Mouse (Mus musculus): ENCODE measurements around the gene Ankrd11. TPM values are rescaled to one million over a fixed set of nuclear protein-coding genes. Genes with fewer than 3 reads are reported as not detected.
"Not testable (repeated sequence)": the region's sequence is repeated elsewhere in the genome, so short reads cannot be mapped to it uniquely, and the experiment has no call there.

Gene Ankrd11
- polyA plus RNA-seq, 1 experiment from 2014 or later: 43.9 TPM

- H3K27me3 ChIP-seq (replicated peaks): no peaks in the 10 kb centered on the region
- no peaks in the 10 kb centered on the region for H3K36me3 ChIP-seq
- H3K9ac ChIP-seq: no peak overlapping the region
- peaks cover 79% of the 10 kb centered on the region for H3K4me1 ChIP-seq
- no peak overlapping the region for H3K4me2 ChIP-seq
- H3K27ac ChIP-seq: peak overlapping the region; percentile 93; the same call in 1 of the 2 replicates
- ATAC-seq: no peak
- 57% methylated on average over 2 of the region's 2 CpGs for WGBS (ENCODE audit: insufficient replicate concordance)
- H3K4me3 ChIP-seq: no peak overlapping the region
- H3K9me3 ChIP-seq (replicated peaks): no peaks in the 10 kb centered on the region
Observed at GRCm38 (mm10) chr8:123038351-123038750, 3.7 kb downstream of the Ankrd11 start.

DNA sequence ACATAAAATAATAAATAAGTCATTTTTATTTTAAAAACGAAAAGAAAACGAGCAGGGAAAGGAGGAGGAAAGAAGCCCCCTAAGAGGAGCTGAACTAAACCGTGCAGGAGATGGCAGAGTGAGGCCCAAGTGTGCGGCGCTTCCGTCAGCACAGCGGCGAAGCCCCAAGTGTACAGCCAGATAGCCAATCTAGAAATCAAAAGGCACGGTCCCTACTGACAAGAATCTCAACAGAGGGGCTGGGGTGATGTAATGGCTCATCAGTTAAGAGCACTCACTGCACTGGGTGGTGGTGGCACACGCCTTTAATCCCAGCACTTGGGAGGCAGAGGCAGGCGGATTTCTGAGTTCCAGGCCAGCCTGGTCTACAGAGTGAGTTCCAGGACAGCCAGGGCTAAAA, 4.6 kb downstream of the Ankrd11 start:
- Histone ChIP-seq H3K4me1 (peaks cover 82% of the 10 kb centered on the region), H3K27ac (peak overlapping the region; percentile 93), H3K27me3 (replicated peaks) (no peaks in the 10 kb centered on the region), H3K4me3 (peak overlapping the region; percentile 29), H3K36me3 (no peaks in the 10 kb centered on the region), H3K9me3 (replicated peaks) (no peaks in the 10 kb centered on the region), H3K4me2 (peak overlapping the region; percentile 61), H3K9ac (peak overlapping the region; percentile 52)
- ATAC-seq: no peak
- WGBS (ENCODE audit: insufficient replicate concordance): 33% methylated on average over 11 of the region's 11 CpGs

DNA sequence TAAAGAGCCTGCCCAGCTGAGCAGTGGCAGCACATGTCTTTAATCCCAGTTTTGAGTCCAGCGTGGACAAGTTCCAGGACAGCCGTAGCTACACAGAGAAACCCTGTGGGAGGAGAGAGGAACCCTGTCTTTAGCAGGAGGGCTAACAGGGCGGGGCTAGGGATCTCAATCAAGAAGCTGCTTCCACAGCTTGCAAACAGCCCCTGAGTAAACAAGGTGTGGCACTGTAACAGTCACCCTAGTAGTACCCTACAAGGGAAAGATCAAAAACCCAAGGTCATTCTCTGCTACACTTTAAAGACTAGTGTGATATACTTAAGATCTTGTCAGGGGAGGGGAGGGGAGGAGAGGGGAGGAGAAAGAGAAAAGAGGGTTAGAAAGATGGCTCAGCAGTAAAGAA, 5.1 kb downstream of the Ankrd11 start:
- Histone ChIP-seq H3K36me3 (no peaks in the 10 kb centered on the region), H3K27me3 (replicated peaks) (no peaks in the 10 kb centered on the region), H3K4me1 (peaks cover 87% of the 10 kb centered on the region), H3K4me3 (peak overlapping the region; percentile 29), H3K4me2 (peak overlapping the region; percentile 61), H3K27ac (peak overlapping the region; percentile 93), H3K9ac (peak overlapping the region; percentile 52), H3K9me3 (replicated peaks) (no peaks in the 10 kb centered on the region)
- ATAC-seq: peak; percentile 90
- WGBS (ENCODE audit: insufficient replicate concordance): 18% methylated on average over 3 of the region's 3 CpGs

DNA sequence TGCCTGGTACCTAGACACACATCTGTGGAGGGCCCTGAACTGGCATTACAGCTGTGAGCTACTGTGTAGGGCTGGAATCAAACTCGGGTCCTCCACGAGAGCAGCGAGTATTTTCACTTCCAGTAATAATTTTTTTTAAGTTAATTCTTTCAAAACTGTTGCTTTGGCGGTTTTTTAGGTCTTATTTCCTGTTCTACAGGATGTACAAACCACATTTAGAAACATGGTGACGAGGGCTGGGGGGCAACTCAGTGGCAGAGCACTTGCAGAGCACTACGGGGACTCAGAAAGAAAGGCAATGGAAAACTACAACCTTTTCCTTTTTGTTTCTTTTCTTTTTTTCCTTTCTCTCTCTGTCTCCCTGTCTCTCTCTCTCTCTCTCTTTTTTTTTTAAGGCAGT, 7.9 kb downstream of the Ankrd11 start:
- 36% methylated on average over 6 of the region's 6 CpGs for WGBS (ENCODE audit: insufficient replicate concordance)
- Histone ChIP-seq H3K4me2 (peak overlapping the region; percentile 14), H3K9ac (peak overlapping the region; percentile 17; the same call in 1 of the 2 replicates), H3K27me3 (replicated peaks) (no peaks in the 10 kb centered on the region), H3K4me1 (peaks cover 91% of the 10 kb centered on the region), H3K4me3 (no peak overlapping the region), H3K9me3 (replicated peaks) (no peaks in the 10 kb centered on the region), H3K36me3 (no peaks in the 10 kb centered on the region; the same call in 1 of the 2 replicates), H3K27ac (peak overlapping the region; percentile 64; the same call in 1 of the 2 replicates)
- no peak for ATAC-seq

- Histone ChIP-seq H3K9me3 (replicated peaks) (no peaks in the 10 kb centered on the region), H3K36me3 (no peaks in the 10 kb centered on the region; the same call in 1 of the 2 replicates), H3K4me3 (no peak overlapping the region), H3K4me1 (peaks cover 86% of the 10 kb centered on the region), H3K4me2 (peak overlapping the region; percentile 9; the same call in 1 of the 2 replicates), H3K27me3 (replicated peaks) (no peaks in the 10 kb centered on the region), H3K27ac (peak overlapping the region; percentile 64), H3K9ac (no peak overlapping the region)
- no peak for ATAC-seq
Observed at GRCm38 (mm10) chr8:123033431-123033830, 8.6 kb downstream of the Ankrd11 start.

DNA sequence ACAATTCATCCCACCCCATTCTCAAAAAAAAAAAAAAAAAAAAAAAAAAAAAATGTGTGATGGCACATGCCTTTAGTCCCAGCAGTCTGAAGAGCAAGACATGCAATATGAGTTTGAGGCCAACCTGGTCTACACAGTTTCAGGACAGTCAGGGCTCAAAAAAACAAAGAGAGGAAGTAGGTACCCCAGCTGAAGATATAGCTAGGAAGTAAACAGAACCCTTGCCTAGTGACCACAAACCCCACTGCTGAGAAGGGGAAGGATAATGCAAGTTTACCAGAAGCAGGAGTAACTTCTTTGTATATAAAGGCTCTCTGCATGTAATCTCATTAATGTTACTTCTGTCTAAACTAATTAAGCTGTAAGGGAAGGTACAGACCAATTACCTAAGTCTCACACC, 9.3 kb downstream of the Ankrd11 start:
- H3K36me3 ChIP-seq: peaks cover 4% of the 10 kb centered on the region
- no peak overlapping the region for H3K27ac ChIP-seq
- peaks cover 86% of the 10 kb centered on the region for H3K4me1 ChIP-seq
- no peak overlapping the region for H3K9ac ChIP-seq
- H3K4me3 ChIP-seq: no peak overlapping the region
- no peak overlapping the region for H3K4me2 ChIP-seq
- H3K9me3 ChIP-seq (replicated peaks): no peaks in the 10 kb centered on the region
- no peak for ATAC-seq
- H3K27me3 ChIP-seq (replicated peaks): no peaks in the 10 kb centered on the region

DNA sequence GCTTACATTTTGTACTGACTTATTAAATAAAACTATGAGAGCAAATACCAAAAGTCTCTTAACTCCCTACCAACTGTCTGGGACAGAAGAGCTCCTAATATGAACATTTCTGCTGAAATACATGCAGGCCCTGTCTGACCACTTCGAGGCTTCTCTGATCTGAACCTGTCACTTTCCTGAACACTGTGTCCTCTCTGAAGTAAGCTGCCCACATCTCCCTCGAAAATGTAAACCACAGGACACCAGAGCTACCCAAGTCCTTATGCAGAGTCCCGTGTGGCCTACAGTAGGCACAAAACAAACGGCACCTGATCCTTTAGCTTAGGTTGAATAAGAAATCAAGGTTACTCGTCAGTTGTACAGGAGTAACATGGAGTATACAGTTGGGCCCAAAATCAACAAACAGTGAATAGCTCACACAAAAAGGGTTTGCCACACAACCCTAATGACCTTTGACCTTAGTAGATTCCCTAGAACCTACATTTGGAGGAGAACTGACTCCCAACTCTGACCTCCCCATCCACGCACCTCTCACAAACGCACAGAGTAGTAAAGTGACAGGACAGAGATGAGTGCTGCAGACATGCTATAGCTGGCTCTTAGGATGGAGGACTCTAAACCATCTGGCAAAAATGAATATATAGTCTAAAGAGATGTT, 10.6 kb downstream of the Ankrd11 start:
- ATAC-seq: no peak

DNA sequence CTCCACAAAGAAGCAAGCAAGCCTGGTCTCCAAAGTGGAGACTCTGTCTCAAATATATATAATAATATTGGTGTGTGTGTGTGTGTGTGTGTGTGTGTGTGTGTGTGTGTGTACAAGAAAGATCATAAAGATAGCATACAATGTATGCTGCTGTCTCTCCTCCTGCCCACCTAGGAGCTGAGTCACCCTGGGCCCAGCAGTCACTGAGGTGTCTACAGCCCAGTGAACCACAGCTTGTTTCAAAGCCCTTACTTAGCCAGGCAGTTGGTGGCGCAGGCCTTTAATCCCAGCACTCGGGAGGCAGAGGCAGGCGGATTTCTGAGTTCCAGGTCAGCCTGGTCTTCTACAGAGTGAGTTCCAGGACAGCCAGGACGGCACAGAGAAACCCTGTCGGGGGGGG, 12.0 kb downstream of the Ankrd11 start:
- not testable (repeated sequence) for H3K36me3 ChIP-seq; H3K9ac ChIP-seq; H3K4me3 ChIP-seq; H3K27me3 ChIP-seq (replicated peaks); H3K27ac ChIP-seq; H3K9me3 ChIP-seq (replicated peaks); H3K4me2 ChIP-seq
- 0 out of 2 replicates have a peak, but pooled peaks have one; percentile 33 for ATAC-seq
- peaks cover 82% of the 10 kb centered on the region for H3K4me1 ChIP-seq
- 60% methylated on average over 5 of the region's 5 CpGs for WGBS (ENCODE audit: insufficient replicate concordance)

More for the DNA sequence above, 10.6 kb downstream of the Ankrd11 start:
- Histone ChIP-seq H3K27ac (peak overlapping the region; percentile 17; the same call in 1 of the 2 replicates), H3K27me3 (replicated peaks) (no peaks in the 10 kb centered on the region), H3K36me3 (peaks cover 4% of the 10 kb centered on the region), H3K4me2 (no peak overlapping the region), H3K9me3 (replicated peaks) (no peaks in the 10 kb centered on the region), H3K9ac (no peak overlapping the region), H3K4me3 (no peak overlapping the region), H3K4me1 (peaks cover 82% of the 10 kb centered on the region)
- WGBS (ENCODE audit: insufficient replicate concordance): 53% methylated on average over 7 of the region's 7 CpGs

DNA sequence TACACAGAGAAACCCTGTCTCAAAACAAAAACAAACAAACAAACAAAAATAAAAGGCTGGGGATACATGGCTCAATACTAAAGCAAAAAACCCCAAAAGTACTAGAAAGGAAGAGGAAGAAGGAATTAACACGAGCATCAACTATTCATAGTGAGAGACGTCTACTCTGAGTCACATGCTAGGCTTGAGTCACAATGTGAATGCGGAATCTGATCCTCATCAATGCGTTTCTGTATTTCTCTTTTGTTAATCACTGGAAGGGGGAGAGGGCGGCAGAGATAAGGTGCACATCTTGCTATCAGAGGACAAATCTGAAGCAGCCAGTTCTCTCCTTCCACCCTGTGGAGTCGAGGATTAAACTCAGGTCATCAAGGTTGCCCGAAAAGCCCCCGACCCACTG, 14.3 kb downstream of the Ankrd11 start:
- no peak overlapping the region for H3K4me3 ChIP-seq
- 66% methylated on average over 8 of the region's 8 CpGs for WGBS (ENCODE audit: insufficient replicate concordance)
- H3K27me3 ChIP-seq (replicated peaks): no peaks in the 10 kb centered on the region
- peaks cover 10% of the 10 kb centered on the region for H3K36me3 ChIP-seq
- no peak overlapping the region for H3K4me2 ChIP-seq
- no peak overlapping the region for H3K27ac ChIP-seq
- no peak overlapping the region for H3K9ac ChIP-seq
- no peak for ATAC-seq
- H3K4me1 ChIP-seq: peaks cover 68% of the 10 kb centered on the region
- no peaks in the 10 kb centered on the region for H3K9me3 ChIP-seq (replicated peaks)

GRCm38 (mm10) chr8:123025951-123026351, 16.1 kb downstream of the Ankrd11 start:
- Histone ChIP-seq H3K4me1 (peaks cover 68% of the 10 kb centered on the region), H3K27ac (peak overlapping the region; percentile 37; the same call in 1 of the 2 replicates), H3K27me3 (replicated peaks) (no peaks in the 10 kb centered on the region), H3K4me2 (no peak overlapping the region), H3K9me3 (replicated peaks) (no peaks in the 10 kb centered on the region), H3K9ac (no peak overlapping the region), H3K4me3 (no peak overlapping the region), H3K36me3 (peaks cover 12% of the 10 kb centered on the region)
- no peak for ATAC-seq
- WGBS (ENCODE audit: insufficient replicate concordance): 77% methylated on average over 3 of the region's 3 CpGs

DNA sequence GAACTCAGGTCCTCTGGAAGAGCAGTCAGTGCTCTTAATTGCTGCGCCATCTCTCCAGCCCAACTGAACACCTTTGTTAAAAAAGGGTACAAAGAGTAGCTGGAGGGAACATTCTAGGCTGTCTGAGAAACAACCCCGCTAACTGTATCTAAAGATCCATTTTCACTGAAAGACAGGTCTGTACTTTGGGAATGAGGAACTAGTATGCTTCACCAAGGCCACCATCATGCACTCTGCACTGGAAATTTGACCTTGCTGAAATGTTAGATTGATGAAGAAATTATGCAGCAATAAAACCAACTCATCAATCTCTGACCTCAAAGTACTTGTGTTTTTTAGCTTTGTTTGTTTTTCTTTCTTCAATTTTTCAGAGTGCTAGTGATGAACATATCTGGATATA, 17.9 kb downstream of the Ankrd11 start:
- Histone ChIP-seq H3K4me2 (no peak overlapping the region), H3K27me3 (replicated peaks) (no peaks in the 10 kb centered on the region), H3K9ac (no peak overlapping the region), H3K36me3 (peaks cover 12% of the 10 kb centered on the region), H3K4me1 (peaks cover 71% of the 10 kb centered on the region), H3K4me3 (no peak overlapping the region), H3K9me3 (replicated peaks) (no peaks in the 10 kb centered on the region), H3K27ac (no peak overlapping the region)
- no peak for ATAC-seq
- WGBS (ENCODE audit: insufficient replicate concordance): 94% methylated on average over 2 of the region's 2 CpGs

- Histone ChIP-seq H3K27ac (no peak overlapping the region), H3K27me3 (replicated peaks) (no peaks in the 10 kb centered on the region), H3K9ac (no peak overlapping the region), H3K36me3 (peaks cover 8% of the 10 kb centered on the region), H3K4me3 (no peak overlapping the region), H3K4me1 (peaks cover 77% of the 10 kb centered on the region), H3K4me2 (no peak overlapping the region), H3K9me3 (replicated peaks) (no peaks in the 10 kb centered on the region)
- ATAC-seq: no peak
- 78% methylated on average over 3 of the region's 3 CpGs for WGBS (ENCODE audit: insufficient replicate concordance)
Observed at GRCm38 (mm10) chr8:123022727-123023126, 19.4 kb downstream of the Ankrd11 start.

- Histone ChIP-seq H3K9me3 (replicated peaks) (no peaks in the 10 kb centered on the region), H3K9ac (no peak overlapping the region), H3K36me3 (peaks cover 17% of the 10 kb centered on the region), H3K27me3 (replicated peaks) (no peaks in the 10 kb centered on the region), H3K4me3 (no peak overlapping the region), H3K4me1 (peaks cover 81% of the 10 kb centered on the region), H3K4me2 (no peak overlapping the region), H3K27ac (no peak overlapping the region)
- ATAC-seq: 0 out of 2 replicates have a peak, but pooled peaks have one; percentile 30
- WGBS (ENCODE audit: insufficient replicate concordance): 85% methylated on average over 1 of the region's 1 CpGs
Observed at GRCm38 (mm10) chr8:123021259-123021658, 20.8 kb downstream of the Ankrd11 start.

Measured in liver, embryonic 12.5 days (tissue).